Mouse (Mus musculus) olfactory bulb, adult 2 months (tissue): ENCODE measurements at regions not wholly inside any gene's neighbourhood (a gene's known extent, or its start where the extent isn't known, plus 50 kb on each side); places are given as distances from the start of the nearest gene placed in this dataset.

Experiments
- H3K27ac ChIP-seq: fragments of 200-500 bp; 2 replicates; pipeline ENCODE4 v1.5.1; 2012; ENCODE audit warnings: low read depth, low read length; ENCODE audit not compliant: insufficient read depth
- H3K4me1 ChIP-seq: fragments of 200-500 bp; 2 replicates; pipeline ENCODE4 v1.6.1; 2012; ENCODE audit warnings: low read length; ENCODE audit not compliant: control insufficient read depth, insufficient read depth
- H3K4me3 ChIP-seq: fragments of 200-500 bp; 2 replicates; pipeline ENCODE4 v1.5.1; 2012; ENCODE audit warnings: mild to moderate bottlenecking, low read depth, low read length, moderate library complexity; ENCODE audit not compliant: insufficient read depth
- CTCF ChIP-seq: fragments of 200-500 bp; IDR thresholded peaks from 2 replicates; pipeline ENCODE4 v1.5.1; 2012; ENCODE audit warnings: low read depth, mild to moderate bottlenecking, low read length, moderate library complexity; ENCODE audit not compliant: insufficient read depth
- POLR2A ChIP-seq: fragments of 200-500 bp; IDR thresholded peaks from 2 replicates; pipeline ENCODE4 v1.6.1; 2012; ENCODE audit warnings: mild to moderate bottlenecking, low read depth, low read length, moderate library complexity; ENCODE audit not compliant: insufficient read depth
- WGBS: fragments of 180-500 bp; shearing (Covaris S2); methylation state at CpG from one replicate; pipeline ENCODE4 v1.1.7; 2018; 5-methylcytosine and 5-hydroxymethylcytosine counted together

DNA sequence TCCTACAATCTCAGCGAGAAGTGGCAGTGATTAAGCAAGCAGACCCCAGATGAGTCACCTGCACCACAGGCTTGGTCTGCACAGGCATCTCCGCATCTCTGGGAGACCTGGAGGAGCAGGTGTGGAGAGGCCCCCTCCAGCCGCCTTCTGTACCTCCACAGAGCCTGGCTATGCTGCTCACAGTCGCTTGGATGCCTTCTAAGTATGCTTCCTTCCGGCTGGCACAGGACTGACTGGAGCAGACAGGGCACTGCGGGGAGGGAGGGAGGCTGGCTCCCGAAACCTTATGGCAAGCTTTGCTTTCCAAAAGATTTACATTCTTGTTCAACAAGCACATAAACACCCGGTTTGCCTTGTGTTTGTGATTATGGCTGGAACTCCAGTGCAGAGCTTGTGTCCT is 107.3 kb downstream of the Irx2 start:
- H3K4me3 ChIP-seq, result no peak overlapping the region
- H3K4me1 ChIP-seq, result no peaks in the 10 kb centered on the region
- TF ChIP-seq POLR2A (no peak), CTCF (no peak)
- WGBS, result 83% methylated on average over 8 of the region's 8 CpGs
- no peak overlapping the region for H3K27ac ChIP-seq

DNA sequence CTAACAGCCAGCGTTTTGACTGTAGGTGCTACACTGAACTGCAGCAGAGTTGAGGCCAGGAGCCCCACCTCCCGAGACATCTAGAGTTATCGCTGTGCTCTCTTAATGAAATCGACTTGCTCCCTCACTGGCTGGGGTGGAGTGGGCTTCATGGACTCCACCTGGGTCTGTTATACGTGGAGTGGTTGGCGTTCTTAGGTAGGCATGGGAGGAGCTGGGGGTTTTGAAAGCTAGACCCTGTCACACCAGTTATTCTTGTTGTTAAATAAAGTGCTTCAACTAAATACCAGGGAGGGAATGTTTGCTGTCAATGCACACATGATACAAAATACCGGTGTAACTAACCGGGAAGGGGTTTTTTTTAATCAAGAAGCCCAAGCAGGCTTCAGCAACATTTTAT is 108.4 kb downstream of the Irx2 start:
- WGBS, result 79% methylated on average over 8 of the region's 8 CpGs
- no peak for TF ChIP-seq CTCF
- no peak for TF ChIP-seq POLR2A
- H3K4me1 ChIP-seq, result no peaks in the 10 kb centered on the region
- no peak overlapping the region for H3K4me3 ChIP-seq
- H3K27ac ChIP-seq, result no peak overlapping the region

DNA sequence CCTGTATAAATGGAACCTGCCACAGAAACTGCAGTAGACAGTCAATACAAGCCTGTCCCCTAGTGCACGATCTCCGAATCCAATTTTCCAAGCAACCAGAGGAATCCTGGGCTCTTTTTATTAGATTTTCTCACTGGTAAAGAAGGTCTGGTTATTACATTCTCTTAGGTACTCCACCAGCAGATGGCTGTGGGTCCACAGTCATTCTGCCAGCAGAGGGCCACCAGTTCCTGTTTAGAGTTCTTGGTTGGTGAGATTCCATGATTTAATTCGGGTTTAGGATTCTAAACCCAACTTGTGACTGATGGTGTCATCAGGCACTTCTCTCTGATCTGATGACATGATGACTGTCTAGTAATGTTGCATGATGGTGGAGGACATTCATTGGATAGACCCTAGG is 118.6 kb downstream of the Irx2 start:
- WGBS, result 80% methylated on average over 3 of the region's 3 CpGs
- Histone ChIP-seq H3K4me3 (no peak overlapping the region), H3K27ac (no peak overlapping the region), H3K4me1 (no peaks in the 10 kb centered on the region)
- no peak for TF ChIP-seq POLR2A
- TF ChIP-seq CTCF, result no peak

DNA sequence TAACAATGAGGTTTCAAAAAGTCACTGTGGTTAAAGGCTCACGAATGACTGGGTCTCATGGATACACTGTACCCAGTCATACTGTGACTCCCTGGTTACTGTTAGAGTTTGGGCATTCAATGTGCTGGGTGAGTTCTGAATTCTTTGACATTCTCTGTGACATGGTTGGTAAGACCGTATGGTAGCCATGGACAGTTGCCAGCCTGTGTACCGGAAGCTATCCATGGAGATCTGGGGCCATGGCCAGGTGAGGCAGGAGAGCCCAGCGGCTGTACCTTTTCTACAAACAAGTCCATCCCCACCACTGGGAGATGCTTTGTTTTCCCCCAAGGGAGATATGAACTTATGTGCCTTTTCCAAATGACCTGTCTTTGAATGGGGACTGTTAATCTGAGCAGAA is 126.4 kb downstream of the Irx2 start:
- Histone ChIP-seq H3K4me1 (no peaks in the 10 kb centered on the region), H3K27ac (no peak overlapping the region), H3K4me3 (no peak overlapping the region)
- WGBS, result 90% methylated on average over 4 of the region's 4 CpGs
- TF ChIP-seq POLR2A, result no peak
- TF ChIP-seq CTCF, result no peak

DNA sequence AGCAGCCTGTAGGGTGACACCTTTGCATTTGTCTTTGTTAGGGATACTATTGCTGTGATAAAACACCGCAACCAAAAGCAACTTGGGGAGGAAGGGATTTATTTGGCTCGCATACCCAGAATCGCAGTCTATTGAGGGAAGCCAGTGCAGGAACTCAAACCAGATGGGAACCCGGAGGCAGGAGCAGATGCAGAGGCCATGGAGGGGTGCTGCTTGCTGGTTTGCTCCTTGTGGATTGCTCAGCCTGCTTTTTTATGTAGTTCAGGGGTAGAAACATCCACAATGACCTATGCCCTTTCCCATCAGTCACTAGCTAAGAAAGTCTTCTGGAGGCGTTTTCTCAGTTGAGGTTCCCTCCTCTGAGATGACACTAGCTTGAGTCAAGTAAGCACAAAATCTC is 133.9 kb downstream of the Irx2 start:
- WGBS, result 82% methylated on average over 5 of the region's 5 CpGs
- H3K4me3 ChIP-seq, result no peak overlapping the region
- no peak overlapping the region for H3K27ac ChIP-seq
- TF ChIP-seq POLR2A (no peak), CTCF (no peak)
- no peaks in the 10 kb centered on the region for H3K4me1 ChIP-seq

DNA sequence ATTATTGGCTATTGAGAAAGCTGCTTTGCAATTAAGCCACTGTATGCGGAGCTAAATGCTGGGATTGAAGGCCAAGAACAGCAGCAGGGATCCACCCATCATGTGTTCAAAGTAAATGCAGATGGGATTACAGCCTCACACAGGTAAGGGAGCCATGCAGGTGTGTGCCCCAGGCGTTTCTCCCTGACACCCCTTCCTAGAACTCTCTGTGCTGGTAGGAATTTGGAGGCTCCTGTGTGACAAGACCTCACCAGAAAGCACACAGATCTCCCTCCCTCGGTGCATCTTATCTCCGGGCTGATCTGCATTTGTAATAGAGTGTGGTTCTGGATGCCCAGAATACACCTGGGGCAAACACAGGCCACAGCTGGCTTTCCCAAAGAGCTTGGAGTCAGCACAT is 134.7 kb downstream of the Irx2 start:
- no peak for TF ChIP-seq POLR2A
- no peak for TF ChIP-seq CTCF
- no peaks in the 10 kb centered on the region for H3K4me1 ChIP-seq
- no peak overlapping the region for H3K27ac ChIP-seq
- no peak overlapping the region for H3K4me3 ChIP-seq
- 60% methylated on average over 4 of the region's 4 CpGs for WGBS

DNA sequence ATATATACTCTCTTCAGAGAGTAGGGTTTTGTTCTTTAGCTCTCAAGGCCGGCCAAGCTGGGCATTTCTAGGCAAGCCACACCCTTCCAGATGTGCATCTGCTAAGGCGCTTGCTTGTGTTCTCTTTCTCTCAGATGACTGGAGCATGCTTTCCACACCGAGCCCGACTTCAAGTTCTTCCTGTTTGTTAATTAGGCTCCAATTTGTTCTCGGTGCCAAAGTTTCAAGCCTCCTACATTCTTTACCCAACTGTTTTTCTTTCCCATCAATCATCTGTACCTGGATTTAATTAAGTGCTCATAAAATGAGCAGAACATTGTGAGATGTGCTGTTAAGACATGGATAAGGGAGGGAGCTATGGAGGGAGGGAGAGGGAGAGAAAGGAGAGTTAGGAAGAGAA is 138.7 kb downstream of the Irx2 start:
- 0 out of 2 replicates have a peak, but pooled peaks cover 2% of the 10 kb centered on the region for H3K4me1 ChIP-seq
- H3K27ac ChIP-seq, result no peak overlapping the region
- no peak overlapping the region for H3K4me3 ChIP-seq
- 65% methylated on average over 5 of the region's 5 CpGs for WGBS
- TF ChIP-seq CTCF (no peak), POLR2A (no peak)

DNA sequence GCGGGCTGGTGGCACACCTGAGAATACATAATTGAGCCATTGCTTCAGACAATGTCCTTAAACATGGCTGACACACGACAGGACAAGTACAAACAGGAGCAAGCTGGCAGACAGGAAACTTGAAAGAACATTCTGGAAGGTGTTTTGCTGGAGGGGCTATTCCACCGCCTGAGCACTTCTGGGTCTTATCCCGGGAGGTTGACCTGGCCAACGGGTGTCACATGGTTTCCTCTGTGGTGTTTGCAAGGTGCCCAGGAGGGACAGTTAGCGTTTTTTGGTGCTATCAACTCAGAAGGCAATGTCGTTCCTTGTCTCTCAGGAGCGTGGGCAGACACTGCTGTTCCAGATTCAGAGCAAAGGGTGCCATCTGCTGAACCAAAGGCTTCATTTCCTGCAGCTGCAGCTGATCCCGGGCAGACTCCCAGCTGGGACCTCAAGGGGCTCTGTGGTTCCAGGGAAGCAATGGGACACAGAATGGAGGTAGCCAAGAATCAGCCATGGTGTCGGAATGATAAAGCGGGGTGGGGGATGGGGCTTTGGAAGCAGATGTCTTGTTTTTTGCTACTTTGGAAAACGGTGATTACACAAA is 140.5 kb downstream of the Irx2 start:
- TF ChIP-seq CTCF (peak; percentile 44; the same call in 1 of the 2 replicates), POLR2A (no peak)
- Histone ChIP-seq H3K4me1 (0 out of 2 replicates have a peak, but pooled peaks cover 2% of the 10 kb centered on the region), H3K27ac (no peak overlapping the region), H3K4me3 (no peak overlapping the region)
- 49% methylated on average over 12 of the region's 12 CpGs for WGBS

DNA sequence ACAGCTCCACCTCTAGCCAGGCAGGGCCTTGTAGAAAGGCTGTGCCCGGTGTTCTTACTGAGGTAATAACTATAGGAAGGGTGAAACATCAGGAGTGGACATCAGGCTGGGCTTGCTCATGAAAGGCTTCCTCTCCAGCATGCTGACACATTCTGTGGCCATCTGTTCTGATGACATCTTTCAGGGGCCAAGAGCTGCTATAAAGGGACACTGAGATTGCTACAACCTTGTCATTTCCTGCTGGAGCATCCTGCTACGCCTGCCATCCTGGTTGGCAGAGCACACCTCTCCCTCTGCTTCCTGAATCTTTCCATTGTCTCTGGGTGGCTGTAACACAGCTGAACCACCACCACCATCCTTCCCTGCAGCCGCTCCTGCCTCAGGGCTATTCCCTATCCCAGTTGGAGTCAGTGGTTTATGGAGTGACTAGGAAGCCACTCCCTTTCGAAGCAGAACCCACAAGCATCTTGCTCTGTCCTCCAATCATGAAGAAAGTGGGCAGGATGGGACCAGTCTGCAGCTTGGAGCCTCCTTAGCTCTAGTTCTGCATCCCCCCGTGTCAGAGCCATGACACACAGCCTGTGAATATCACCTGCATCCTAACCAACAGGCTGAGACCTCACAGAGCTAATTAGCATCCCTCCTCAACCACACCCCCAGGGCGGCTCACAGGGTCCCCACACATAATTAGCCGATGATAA is 154.6 kb downstream of the Irx2 start:
- Histone ChIP-seq H3K4me3 (no peak overlapping the region), H3K27ac (no peak overlapping the region), H3K4me1 (no peaks in the 10 kb centered on the region)
- TF ChIP-seq POLR2A (no peak), CTCF (no peak)
- 53% methylated on average over 7 of the region's 7 CpGs for WGBS
